Mouse (Mus musculus): ENCODE results near the gene Rassf4.

DNA sequence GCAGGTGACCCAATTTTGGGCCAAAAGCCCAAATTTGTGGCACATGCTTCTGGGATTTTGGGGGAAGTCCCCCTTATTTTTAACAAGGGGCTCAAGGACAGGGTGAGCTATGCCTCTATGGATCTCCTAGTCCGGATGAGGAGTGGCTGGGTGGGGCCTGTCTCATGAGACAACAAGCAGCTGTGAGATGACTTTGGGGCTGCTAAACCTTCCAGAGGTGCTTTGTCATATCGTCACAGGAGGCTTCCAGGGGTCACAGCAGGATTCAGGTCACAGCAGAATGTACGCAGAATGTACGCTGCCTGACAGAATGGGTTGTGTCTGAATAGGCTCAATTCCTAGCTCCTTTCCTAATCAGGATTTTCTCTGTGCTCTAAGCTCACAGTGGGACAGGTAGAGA, 44.6 kb upstream of the Rassf4 start:
- TF ChIP-seq CTCF (IDR thresholded peaks at IDR 0.05; ENCODE audit: borderline replicate concordance, control insufficient read depth, extremely low read depth, insufficient read depth, low read length, poor library complexity) (no peak), POLR2A (IDR thresholded peaks at IDR 0.05; ENCODE audit: control insufficient read depth, extremely low read depth, insufficient read depth, low read length, poor library complexity) (no peak)
